Mouse (Mus musculus): ENCODE measurements around the gene Sema3a.

GRCm38 (mm10) chr5:13550953-13551352 is 425.7 kb downstream of the Sema3a start:
- TF ChIP-seq HCFC1 (IDR thresholded peaks at IDR 0.05; ENCODE audit: borderline replicate concordance, insufficient read depth, low read length) (no peak), CHD2 (IDR thresholded peaks at IDR 0.05; ENCODE audit: low read depth, low read length) (no peak), MAFK (IDR thresholded peaks at IDR 0.05; ENCODE audit: insufficient read depth, low read depth, low read length) (no peak), ZNF384 (IDR thresholded peaks at IDR 0.05; ENCODE audit: low read depth, low read length) (no peak), ZC3H11A (IDR thresholded peaks at IDR 0.05; ENCODE audit: borderline replicate concordance, low read depth, low read length) (no peak)

Data from ES-E14 (cell line).